In the genomic region with DNA sequence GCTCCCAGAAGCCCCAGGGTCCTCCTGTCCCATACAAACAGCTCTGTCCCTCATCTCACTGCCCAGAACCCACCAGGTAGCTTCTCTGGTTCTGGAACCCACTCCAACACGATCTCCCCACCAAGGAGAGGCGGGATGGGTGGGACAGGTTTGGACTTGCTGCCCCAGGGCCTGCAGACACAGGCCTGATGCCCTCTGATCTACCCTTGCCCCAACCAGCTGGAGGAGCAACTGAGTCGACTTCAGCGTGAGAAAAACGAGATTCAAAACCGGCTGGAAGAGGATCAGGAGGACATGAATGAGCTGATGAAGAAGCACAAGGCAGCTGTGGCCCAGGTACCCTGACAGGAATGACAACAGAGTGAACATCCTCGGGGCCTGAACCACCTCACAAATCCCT, we compare ENCODE assay signal across 15 mouse cellular contexts. TPM values are rescaled to one million over a fixed set of nuclear protein-coding genes. Genes with fewer than 3 reads are reported as not detected.
DNase-seq lines count a peak whose midpoint lies in the region; ATAC-seq and TF ChIP-seq lines count a peak whose summit lies in the region.
"Had no signal": no experiment of that assay in that cellular context is flagged by ENCODE, and none has a peak within 500 bp of the region (broad histone marks: within the 10 kb centered on the region; RNA-seq: fewer than 3 reads in every experiment).

No protein-coding gene starts in this region.

- no peak for DNase-seq in hindbrain, embryonic 11.5 days (ENCODE audit: low spot score)
- peak; percentile 33 for DNase-seq in urinary bladder, adult 2 months (ENCODE audit: low spot score)
- no peak for DNase-seq in urinary bladder, postnatal 4 days (ENCODE audit: low spot score in 2 of 2)
- DNase-seq in midbrain, postnatal 0 days (ENCODE audit: low spot score): no peak
- no peak for DNase-seq in kidney, adult 18-20 months
- no peak for DNase-seq in spleen, adult 18-20 months
- DNase-seq: adrenal gland, postnatal 14 days; cerebellum, adult 8-10 months; gastrocnemius, postnatal 14 days; kidney, adult 9 months; liver, postnatal 0 days; thymus, postnatal 25 days had no signal

- H3K9me3 ChIP-seq in hindbrain, embryonic 12.5 days (replicated peaks): no peaks in the 10 kb centered on the region
- H3K9me3 ChIP-seq in hindbrain, embryonic 11.5 days (ENCODE audit: control insufficient read depth, low read length): no peaks in the 10 kb centered on the region
- no peaks in the 10 kb centered on the region for H3K9me3 ChIP-seq in midbrain, postnatal 0 days (ENCODE audit: low read length)
- H3K9me3 ChIP-seq: G1E; neural tube, embryonic 12.5 days had no signal

- H3K36me3 ChIP-seq in hindbrain, embryonic 12.5 days: peaks cover 64% of the 10 kb centered on the region
- H3K36me3 ChIP-seq in hindbrain, embryonic 11.5 days (ENCODE audit: control insufficient read depth, insufficient read depth, low read length): peaks cover 7% of the 10 kb centered on the region
- peaks cover 60% of the 10 kb centered on the region for H3K36me3 ChIP-seq in midbrain, postnatal 0 days (ENCODE audit: insufficient read depth, low read length)

- H3K9ac ChIP-seq in hindbrain, embryonic 12.5 days: no peak overlapping the region
- H3K9ac ChIP-seq in hindbrain, embryonic 11.5 days (ENCODE audit: low read depth, low read length): no peak overlapping the region
- no peak overlapping the region for H3K9ac ChIP-seq in midbrain, postnatal 0 days (replicated peaks; ENCODE audit: low read length, poor library complexity, severe bottlenecking)
- H3K9ac ChIP-seq: liver, postnatal 0 days; neural tube, embryonic 12.5 days had no signal

- 85% methylated on average over 7 of the region's 7 CpGs for WGBS in hindbrain, embryonic 12.5 days
- 85% methylated on average over 7 of the region's 7 CpGs for whole genome bisulfite sequencing in hindbrain, embryonic 11.5 days
- WGBS in midbrain, postnatal 0 days: 76% methylated on average over 7 of the region's 7 CpGs

- H3K4me2 ChIP-seq in hindbrain, embryonic 12.5 days (replicated peaks): no peak overlapping the region
- H3K4me2 ChIP-seq in hindbrain, embryonic 11.5 days (replicated peaks; ENCODE audit: low read depth, low read length): no peak overlapping the region
- no peak overlapping the region for H3K4me2 ChIP-seq in midbrain, postnatal 0 days (ENCODE audit: low read depth, low read length, poor library complexity, severe bottlenecking)

- 0 out of 2 replicates have a peak overlapping the region, but pooled peaks have one; percentile 2 for H3K27ac ChIP-seq in hindbrain, embryonic 12.5 days
- no peak overlapping the region for H3K27ac ChIP-seq in hindbrain, embryonic 11.5 days (ENCODE audit: low read depth, low read length)
- peak overlapping the region; percentile 27; the same call in 1 of the 2 replicates for H3K27ac ChIP-seq in midbrain, postnatal 0 days (ENCODE audit: low read depth, low read length)

- no peak overlapping the region for H3K4me3 ChIP-seq in hindbrain, embryonic 12.5 days
- no peak overlapping the region for H3K4me3 ChIP-seq in hindbrain, embryonic 11.5 days (ENCODE audit: low read depth, low read length)
- H3K4me3 ChIP-seq in midbrain, postnatal 0 days (ENCODE audit: low read depth, low read length): no peak overlapping the region
- H3K4me3 ChIP-seq: neural tube, embryonic 12.5 days had no signal

- H3K27me3 ChIP-seq in hindbrain, embryonic 12.5 days: peaks cover 27% of the 10 kb centered on the region; the same call in 1 of the 2 replicates
- no peaks in the 10 kb centered on the region for H3K27me3 ChIP-seq in hindbrain, embryonic 11.5 days (ENCODE audit: control insufficient read depth, insufficient read depth, low read length)
- H3K27me3 ChIP-seq in midbrain, postnatal 0 days (ENCODE audit: insufficient read depth, low read length): no peaks in the 10 kb centered on the region

- no peak for ATAC-seq in hindbrain, embryonic 12.5 days (ENCODE audit: low FRiP score)
- no peak for ATAC-seq in hindbrain, embryonic 11.5 days (ENCODE audit: low FRiP score)
- no peak for ATAC-seq in midbrain, postnatal 0 days (ENCODE audit: low FRiP score)
- ATAC-seq: liver, postnatal 0 days had no signal

- H3K4me1 ChIP-seq in hindbrain, embryonic 12.5 days: peaks cover 55% of the 10 kb centered on the region
- H3K4me1 ChIP-seq in hindbrain, embryonic 11.5 days (replicated peaks; ENCODE audit: control insufficient read depth, insufficient read depth, low read length): peaks cover 8% of the 10 kb centered on the region; the same call in 1 of the 2 replicates
- peaks cover 22% of the 10 kb centered on the region; the same call in 1 of the 2 replicates for H3K4me1 ChIP-seq in midbrain, postnatal 0 days (ENCODE audit: insufficient read depth, low read length)

- TF ChIP-seq CTCF in midbrain, postnatal 0 days (IDR thresholded peaks at IDR 0.05): no peak

RNA-seq across cellular contexts. Expression of gene Pipox, which starts 44.7 kb away (rescaled TPM):
- 5.0 and 7.1 TPM in 2 replicates for polyA plus RNA-seq in hindbrain, embryonic 12.5 days (2016; fragmentation: Nextera tagmentation; extraction: Ambion mirVana)
- polyA plus RNA-seq in hindbrain, embryonic 11.5 days (2014; fragmentation: Nextera tagmentation; extraction: Ambion mirVana): 7.6 and 8.6 TPM in 2 replicates
- polyA plus RNA-seq in urinary bladder, adult 2 months (2012; rRNA removed): 0.37 and 0.66 TPM in 2 replicates
- total RNA-seq in midbrain, postnatal 0 days (2014; rRNA removed): 3.4 and 3.6 TPM in 2 replicates
- 3.8 and 5.1 TPM in 2 replicates for polyA plus RNA-seq in midbrain, postnatal 0 days (2015; fragmentation: Nextera tagmentation; extraction: Ambion mirVana)
- total RNA-seq: G1E had no signal
- polyA plus RNA-seq: G1E had no signal
